Mouse (Mus musculus) limb, embryonic 10.5 days (tissue): ENCODE measurements around the gene Ssr3. TPM values are rescaled to one million over a fixed set of nuclear protein-coding genes. Genes with fewer than 3 reads are reported as not detected.

Experiments used
- DNase-seq: peaks from one replicate; pipeline ENCODE4 v3.0.0-alpha.2; 2017; ENCODE audit warnings: low spot score
- H3K27ac ChIP-seq: fragments of 300-500 bp; sonication (generic); 2 replicates; pipeline ENCODE4 v1.5.1; 2016; ENCODE audit warnings: mild to moderate bottlenecking
- H3K27me3 ChIP-seq: fragments of 300-500 bp; sonication (generic); 2 replicates; pipeline ENCODE4 v1.6.1; 2016; ENCODE audit warnings: low read depth, mild to moderate bottlenecking; ENCODE audit not compliant: poor library complexity, severe bottlenecking
- H3K36me3 ChIP-seq: fragments of 300-500 bp; sonication (generic); 2 replicates; pipeline ENCODE4 v1.6.1; 2016; ENCODE audit warnings: mild to moderate bottlenecking, moderate library complexity
- H3K4me1 ChIP-seq: fragments of 300-500 bp; sonication (generic); 2 replicates; pipeline ENCODE4 v1.6.1; 2016
- H3K4me3 ChIP-seq: fragments of 300-500 bp; sonication (generic); 2 replicates; pipeline ENCODE4 v1.5.1; 2016; ENCODE audit warnings: mild to moderate bottlenecking, moderate library complexity
- H3K9me3 ChIP-seq: fragments of 300-500 bp; sonication (generic); replicated peaks from 2 replicates; pipeline ENCODE4 v1.6.1; 2016; ENCODE audit warnings: mild to moderate bottlenecking
- WGBS: fragments of 180-500 bp; shearing (Covaris S2); methylation state at CpG from one replicate; pipeline ENCODE4 v1.1.7; 2016; 5-methylcytosine and 5-hydroxymethylcytosine counted together
- polyA plus RNA-seq: library from polyadenylated mRNA; unstranded; fragments of >200 nt; fragmentation: Nextera tagmentation; extraction: Ambion mirVana; gene quantifications from 2 replicates; pipeline ENCODE4 v1.2.1, GENCODE M21; 2016

Gene Ssr3
- polyA plus RNA-seq, 1 experiment from 2014 or later, result 253 TPM

DNA sequence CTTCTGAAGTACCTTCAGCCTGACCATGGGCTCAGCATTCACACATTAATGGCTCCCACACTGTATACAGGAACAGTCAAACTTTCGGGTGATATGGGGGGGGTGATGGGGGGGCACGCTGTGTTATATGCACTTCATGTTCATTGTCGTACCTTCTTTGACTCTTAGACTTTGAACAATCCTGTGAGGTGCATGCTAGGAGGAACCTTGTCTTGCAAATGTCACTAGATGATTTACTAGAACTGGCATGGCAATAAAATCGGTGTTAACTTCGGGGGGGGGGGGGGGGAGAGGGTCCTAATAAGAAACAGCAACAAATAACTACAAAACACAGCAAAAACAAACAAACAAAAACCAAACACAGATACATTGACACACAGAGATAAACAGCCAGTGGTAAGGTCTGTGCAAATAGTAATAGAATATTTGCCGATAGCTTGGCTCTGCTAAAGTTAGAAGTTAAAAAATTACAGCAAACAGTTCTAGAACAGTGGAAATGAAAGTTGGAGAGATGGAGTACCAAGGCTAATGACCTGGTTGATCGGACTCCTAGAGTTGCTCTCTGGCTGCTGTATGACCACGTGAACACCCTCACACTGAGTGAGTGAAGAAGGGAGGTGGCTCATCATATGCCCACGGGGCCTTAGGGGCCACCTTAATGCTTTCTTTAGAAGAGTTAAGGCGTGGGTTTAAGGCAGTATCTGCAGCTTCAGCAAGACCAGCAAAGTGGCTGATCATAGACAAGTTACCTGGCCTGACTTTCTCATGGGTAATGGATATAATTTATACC, 26.3 kb downstream of the Ssr3 start:
- peaks cover 45% of the 10 kb centered on the region for H3K36me3 ChIP-seq
- no peak for DNase-seq
- no peaks in the 10 kb centered on the region for H3K9me3 ChIP-seq
- H3K27ac ChIP-seq, result no peak overlapping the region
- WGBS, result 75% methylated on average over 10 of the region's 10 CpGs
- 0 out of 2 replicates have a peak, but pooled peaks cover 6% of the 10 kb centered on the region for H3K4me1 ChIP-seq
- H3K27me3 ChIP-seq, result no peaks in the 10 kb centered on the region
- no peak overlapping the region for H3K4me3 ChIP-seq

DNA sequence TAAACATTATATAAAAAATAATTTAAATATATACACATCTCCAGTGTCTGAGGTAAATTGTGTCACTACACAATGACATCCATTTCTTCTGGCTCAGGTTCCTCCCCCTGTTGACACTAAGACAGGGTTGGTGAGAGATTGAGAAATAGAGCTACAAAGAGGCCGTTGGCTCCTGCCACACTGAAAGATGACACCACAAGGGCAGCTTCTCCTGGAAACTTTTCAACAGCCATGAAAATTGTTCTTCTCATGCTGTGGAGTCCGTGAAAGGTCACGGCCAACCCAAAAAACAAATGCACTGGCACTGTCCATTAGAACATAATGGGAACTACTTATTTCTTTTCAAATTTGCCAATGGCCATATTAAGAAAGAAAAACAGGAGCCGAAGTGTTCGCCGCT, 27.2 kb downstream of the Ssr3 start:
- no peak for DNase-seq
- H3K36me3 ChIP-seq, result peaks cover 36% of the 10 kb centered on the region
- no peaks in the 10 kb centered on the region for H3K27me3 ChIP-seq
- no peak overlapping the region for H3K4me3 ChIP-seq
- 69% methylated on average over 6 of the region's 6 CpGs for WGBS
- H3K9me3 ChIP-seq, result no peaks in the 10 kb centered on the region
- no peak overlapping the region for H3K27ac ChIP-seq
- H3K4me1 ChIP-seq, result 0 out of 2 replicates have a peak, but pooled peaks cover 6% of the 10 kb centered on the region

DNA sequence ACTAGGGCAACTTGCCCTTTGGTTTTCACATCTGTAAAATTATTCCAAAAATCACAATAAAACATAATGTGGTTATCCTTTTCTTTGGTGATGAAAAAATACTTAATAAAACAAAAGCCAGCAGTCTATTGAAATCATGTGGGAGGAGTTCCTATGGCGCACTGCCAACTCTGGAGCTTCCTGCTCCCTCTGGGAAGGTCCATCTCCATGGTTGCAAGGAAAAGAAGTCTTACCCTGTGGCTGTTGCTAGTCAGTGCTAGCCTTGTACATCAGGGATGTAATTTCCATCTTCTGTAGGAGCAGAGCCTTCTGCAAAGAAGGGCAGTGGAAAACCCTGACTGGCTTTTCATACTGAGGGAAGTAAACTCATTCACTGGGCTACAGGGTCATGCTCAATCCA, 29.0 kb downstream of the Ssr3 start:
- Histone ChIP-seq H3K27ac (no peak overlapping the region), H3K4me3 (no peak overlapping the region), H3K27me3 (no peaks in the 10 kb centered on the region), H3K36me3 (peaks cover 28% of the 10 kb centered on the region), H3K4me1 (0 out of 2 replicates have a peak, but pooled peaks cover 6% of the 10 kb centered on the region), H3K9me3 (no peaks in the 10 kb centered on the region)
- WGBS, result 92% methylated on average over 1 of the region's 1 CpGs
- no peak for DNase-seq

GRCm38 (mm10) chr3:65360163-65360969, 32.1 kb downstream of the Ssr3 start:
- Histone ChIP-seq H3K36me3 (peaks cover 18% of the 10 kb centered on the region), H3K27ac (no peak overlapping the region), H3K4me3 (no peak overlapping the region), H3K27me3 (no peaks in the 10 kb centered on the region), H3K9me3 (no peaks in the 10 kb centered on the region), H3K4me1 (0 out of 2 replicates have a peak, but pooled peaks cover 2% of the 10 kb centered on the region)
- no peak for DNase-seq
- 65% methylated on average over 8 of the region's 8 CpGs for WGBS

GRCm38 (mm10) chr3:65358841-65359240, 33.6 kb downstream of the Ssr3 start:
- DNase-seq, result no peak
- no peak overlapping the region for H3K27ac ChIP-seq

GRCm38 (mm10) chr3:65358275-65358674, 34.1 kb downstream of the Ssr3 start:
- no peaks in the 10 kb centered on the region for H3K4me1 ChIP-seq
- no peak overlapping the region for H3K4me3 ChIP-seq
- H3K36me3 ChIP-seq, result peaks cover 7% of the 10 kb centered on the region; the same call in 1 of the 2 replicates
- DNase-seq, result no peak
- H3K9me3 ChIP-seq, result no peaks in the 10 kb centered on the region
- no peaks in the 10 kb centered on the region for H3K27me3 ChIP-seq
- WGBS, result 72% methylated on average over 2 of the region's 2 CpGs
- no peak overlapping the region for H3K27ac ChIP-seq

More at GRCm38 (mm10) chr3:65358841-65359240, 33.6 kb downstream of the Ssr3 start:
- 88% methylated on average over 2 of the region's 2 CpGs for WGBS
- Histone ChIP-seq H3K27me3 (no peaks in the 10 kb centered on the region), H3K4me3 (no peak overlapping the region), H3K36me3 (peaks cover 13% of the 10 kb centered on the region; the same call in 1 of the 2 replicates), H3K9me3 (no peaks in the 10 kb centered on the region), H3K4me1 (no peaks in the 10 kb centered on the region)

DNA sequence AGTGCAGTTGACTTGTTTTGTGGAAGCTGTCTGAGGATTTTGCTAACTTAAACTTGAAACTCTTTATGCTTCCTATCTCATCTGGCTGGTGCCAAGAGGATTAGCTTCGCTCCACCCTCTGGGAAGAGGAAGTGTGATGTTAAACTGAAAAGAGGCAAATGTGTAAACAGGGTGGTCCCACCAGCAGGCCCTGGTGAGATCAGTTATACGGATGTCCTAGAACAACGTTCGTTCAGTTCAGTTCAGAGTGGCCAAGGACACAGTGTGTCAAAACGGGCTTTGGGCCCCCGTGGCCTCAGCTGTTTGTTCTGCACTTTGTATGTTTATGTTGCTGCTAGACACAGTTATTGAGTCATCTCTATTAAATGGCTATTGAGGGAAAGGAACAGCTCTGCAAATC, 36.9 kb downstream of the Ssr3 start:
- Histone ChIP-seq H3K9me3 (no peaks in the 10 kb centered on the region), H3K36me3 (no peaks in the 10 kb centered on the region), H3K4me3 (no peak overlapping the region), H3K27me3 (no peaks in the 10 kb centered on the region), H3K4me1 (no peaks in the 10 kb centered on the region), H3K27ac (no peak overlapping the region)
- DNase-seq, result no peak
- WGBS, result 84% methylated on average over 6 of the region's 6 CpGs

- no peaks in the 10 kb centered on the region for H3K36me3 ChIP-seq
- no peaks in the 10 kb centered on the region for H3K9me3 ChIP-seq
- DNase-seq, result no peak
- H3K4me1 ChIP-seq, result no peaks in the 10 kb centered on the region
- H3K4me3 ChIP-seq, result no peak overlapping the region
- H3K27me3 ChIP-seq, result no peaks in the 10 kb centered on the region
- 75% methylated on average over 10 of the region's 10 CpGs for WGBS
- H3K27ac ChIP-seq, result no peak overlapping the region
These were observed 39.0 kb downstream of the Ssr3 start for GRCm38 (mm10) chr3:65353263-65354037.

DNA sequence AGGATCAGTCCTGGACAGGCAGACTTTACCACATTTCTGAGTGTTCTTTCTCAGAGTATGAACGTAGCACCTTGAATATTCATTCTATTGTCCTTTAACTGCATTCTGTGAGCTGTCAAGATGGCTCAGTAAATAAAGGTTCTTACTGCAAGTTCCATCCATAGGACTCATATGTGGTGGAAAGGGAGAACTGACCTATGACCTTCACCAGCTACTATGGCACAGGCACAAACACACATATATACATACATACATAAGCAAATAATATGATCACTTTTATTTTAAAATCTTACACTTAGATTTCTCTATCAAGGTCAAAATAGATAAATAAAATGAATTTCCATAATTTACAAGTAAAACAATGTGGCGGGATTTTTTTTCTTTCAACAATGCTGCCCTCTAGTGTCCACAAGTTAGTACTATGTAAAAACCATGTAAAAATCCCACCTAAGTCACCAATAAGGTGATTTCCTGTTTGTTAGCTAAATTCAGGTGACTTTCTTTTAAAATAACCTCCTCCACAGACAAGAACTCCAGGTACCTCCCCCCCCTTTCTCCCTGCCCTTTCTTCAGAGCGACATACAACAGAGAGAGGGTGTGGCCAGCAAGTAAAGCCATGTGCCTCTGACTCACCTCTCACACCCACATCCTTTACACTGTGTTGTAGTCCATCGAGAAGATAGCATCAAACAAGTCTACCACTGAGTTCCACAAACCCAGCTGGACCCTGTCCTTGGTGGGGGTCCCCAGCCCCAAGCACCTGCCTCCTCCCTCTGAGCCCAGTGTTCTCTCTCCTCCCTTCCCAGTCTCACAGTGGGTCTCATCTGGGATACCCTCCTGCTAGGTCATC, 39.9 kb downstream of the Ssr3 start:
- H3K4me1 ChIP-seq, result no peaks in the 10 kb centered on the region
- WGBS, result 63% methylated on average over 4 of the region's 4 CpGs
- no peak overlapping the region for H3K4me3 ChIP-seq
- no peak overlapping the region for H3K27ac ChIP-seq
- H3K27me3 ChIP-seq, result no peaks in the 10 kb centered on the region
- H3K9me3 ChIP-seq, result no peaks in the 10 kb centered on the region
- no peaks in the 10 kb centered on the region for H3K36me3 ChIP-seq
- no peak for DNase-seq

DNA sequence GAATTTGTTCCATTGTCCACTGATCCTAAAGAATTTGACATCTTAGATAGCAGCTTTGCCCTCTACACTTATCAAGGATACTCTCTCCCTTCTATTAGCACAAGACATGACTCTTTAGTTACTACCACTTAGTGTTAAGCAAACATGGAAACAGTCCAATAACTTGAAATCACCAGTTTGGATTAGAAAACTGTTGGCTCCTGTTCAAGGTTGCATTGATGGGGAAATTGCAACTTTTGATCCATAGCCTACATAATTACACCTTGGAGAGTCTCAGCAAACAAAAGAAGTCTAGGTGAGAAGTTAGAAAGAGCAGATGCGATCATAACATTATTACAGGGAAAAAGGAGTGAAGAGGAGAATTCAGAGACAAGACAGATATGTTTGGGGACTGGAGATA, 46.2 kb downstream of the Ssr3 start:
- Histone ChIP-seq H3K4me1 (no peaks in the 10 kb centered on the region), H3K36me3 (no peaks in the 10 kb centered on the region), H3K27ac (no peak overlapping the region), H3K4me3 (no peak overlapping the region), H3K9me3 (no peaks in the 10 kb centered on the region), H3K27me3 (no peaks in the 10 kb centered on the region)
- WGBS, result 94% methylated on average over 1 of the region's 1 CpGs
- DNase-seq, result no peak

DNA sequence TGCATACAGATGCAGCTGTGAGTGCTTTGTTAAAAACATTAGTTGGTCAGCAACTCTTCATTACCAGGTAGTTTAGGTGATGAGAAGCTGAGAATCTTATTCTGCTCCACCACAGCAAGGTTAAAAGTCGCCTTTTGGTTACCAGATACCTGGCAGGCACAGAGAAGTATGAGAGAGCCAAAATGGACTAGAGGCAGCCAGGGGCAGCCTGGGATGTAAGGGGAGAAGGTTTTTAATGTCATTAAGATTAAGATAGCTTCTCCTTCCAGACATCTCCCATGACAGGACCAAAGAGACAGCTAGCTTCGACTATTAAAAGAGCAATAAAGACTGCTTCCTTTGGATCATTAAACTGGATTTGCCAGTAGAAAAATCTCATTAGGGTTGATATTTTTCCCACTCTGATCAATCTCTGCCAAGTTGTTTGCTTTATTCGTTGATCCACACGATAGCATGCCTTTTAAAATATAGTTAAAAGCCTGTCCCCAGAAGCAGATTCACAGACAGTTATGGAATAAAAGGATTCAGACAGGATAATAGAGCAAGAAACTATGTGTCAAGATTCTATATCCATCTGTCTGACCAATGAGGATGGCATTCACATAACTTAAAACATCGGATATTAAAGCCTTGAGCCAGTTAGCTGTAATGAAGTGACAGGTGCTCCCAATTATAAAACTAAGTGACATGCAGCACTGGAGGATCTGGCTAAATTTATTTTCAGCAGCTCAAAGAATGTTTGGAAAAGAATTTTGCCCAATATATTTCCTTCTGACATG, 52.1 kb downstream of the Ssr3 start:
- H3K27ac ChIP-seq, result no peak overlapping the region
- 79% methylated on average over 5 of the region's 5 CpGs for WGBS
- H3K27me3 ChIP-seq, result no peaks in the 10 kb centered on the region
- H3K36me3 ChIP-seq, result no peaks in the 10 kb centered on the region
- H3K4me1 ChIP-seq, result peaks cover 6% of the 10 kb centered on the region
- no peaks in the 10 kb centered on the region for H3K9me3 ChIP-seq
- H3K4me3 ChIP-seq, result no peak overlapping the region
- DNase-seq, result no peak
